Mouse (Mus musculus): ENCODE results near the gene Il17f. TPM values are rescaled to one million over a fixed set of nuclear protein-coding genes. Genes with fewer than 3 reads are reported as not detected.

Il17f gene
- 1.4 TPM for total RNA-seq (2023)

DNA sequence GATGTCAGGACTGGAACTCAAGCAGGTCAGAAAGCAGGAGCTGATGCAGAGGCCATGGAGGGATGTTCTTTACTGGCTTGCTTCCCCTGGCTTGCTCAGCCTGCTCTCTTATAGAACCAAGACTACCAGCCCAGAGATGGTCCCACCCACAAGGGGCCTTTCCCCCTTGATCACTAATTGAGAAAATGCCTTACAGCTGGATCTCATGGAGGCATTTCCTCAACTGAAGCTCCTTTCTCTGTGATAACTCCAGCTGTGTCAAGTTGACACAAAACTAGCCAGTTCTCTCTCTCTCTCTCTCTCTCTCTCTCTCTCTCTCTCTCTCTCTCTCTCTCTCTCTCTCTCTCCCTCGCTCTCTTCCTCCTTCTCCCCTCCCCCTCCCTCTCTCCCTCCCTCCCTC lies at the start of gene Il17f:
Gene Il17f (minus strand): TSS at position 101 of the 400 bp plus-strand sequence.

DNA sequence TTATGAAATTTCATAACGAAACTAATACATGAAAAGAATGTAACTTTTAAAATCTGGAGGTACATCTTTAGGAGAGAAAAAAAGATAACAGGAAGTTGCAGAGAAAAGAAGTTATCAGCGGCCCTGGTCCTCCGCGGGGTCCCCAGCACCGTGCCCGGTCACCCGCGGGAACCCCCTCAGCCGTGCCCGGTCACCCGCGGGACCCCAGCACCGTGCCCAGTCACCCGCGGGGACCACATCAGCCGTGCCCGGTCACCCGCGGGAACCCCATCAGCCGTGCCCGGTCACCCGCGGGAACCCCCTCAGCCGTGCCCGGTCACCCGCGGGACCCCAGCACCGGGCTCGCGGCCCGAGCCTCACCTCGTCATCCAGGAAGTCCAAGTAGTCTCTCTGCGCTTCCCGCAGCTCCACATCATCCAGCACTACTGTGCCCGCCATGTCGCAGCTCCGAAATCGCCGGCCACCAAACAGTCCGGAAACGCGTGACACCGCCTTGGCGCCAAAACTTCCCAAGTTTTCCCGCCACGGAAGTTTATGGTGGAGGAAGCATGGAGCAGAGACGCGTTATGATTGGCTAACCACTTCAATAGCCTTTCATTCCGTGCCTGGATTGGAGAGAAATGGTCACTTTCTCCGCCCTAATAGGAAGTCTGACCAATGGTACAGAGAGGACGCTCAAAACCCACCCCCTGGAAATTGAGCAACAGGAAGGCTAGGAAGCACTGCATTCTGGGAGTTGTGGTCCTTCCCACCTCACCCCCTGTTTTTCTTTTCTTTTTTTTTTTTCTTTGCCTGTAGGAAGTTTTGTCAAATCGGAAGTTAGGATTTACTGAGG lies 29.6 kb upstream of the Il17f start, which contains the start of gene Mcm3:
Gene Mcm3 (minus strand): TSS at position 542 of the 835 bp plus-strand sequence.

GRCm38 (mm10) chr1:20730903-20731302 lies 59.5 kb downstream of the Il17f start, which contains the start of gene Il17a:
Il17a (plus strand) TSS chr1:20730905.

Other genes starting within 250 kb of the Il17f start
- gene Pkhd1, start 172.6 kb downstream of the Il17f start, total RNA-seq (2023): not detected
- gene Il17a, start 59.7 kb downstream of the Il17f start, total RNA-seq (2023): not detected
- gene Mcm3, start 29.7 kb upstream of the Il17f start, total RNA-seq (2023): 53.0 TPM
- 5.9 TPM for gene Paqr8, start 100.0 kb upstream of the Il17f start, total RNA-seq (2023)
- gene Efhc1, start 161.0 kb upstream of the Il17f start, total RNA-seq (2023): 0.67 TPM